Mouse (Mus musculus): Measurements from ENCODE around the gene Ugt1a1. TPM values are rescaled to one million over a fixed set of nuclear protein-coding genes. Genes with fewer than 3 reads are reported as not detected.

Ugt1a1 gene
- polyA plus RNA-seq, 1 experiment from 2014 or later: 0.21 TPM

DNA sequence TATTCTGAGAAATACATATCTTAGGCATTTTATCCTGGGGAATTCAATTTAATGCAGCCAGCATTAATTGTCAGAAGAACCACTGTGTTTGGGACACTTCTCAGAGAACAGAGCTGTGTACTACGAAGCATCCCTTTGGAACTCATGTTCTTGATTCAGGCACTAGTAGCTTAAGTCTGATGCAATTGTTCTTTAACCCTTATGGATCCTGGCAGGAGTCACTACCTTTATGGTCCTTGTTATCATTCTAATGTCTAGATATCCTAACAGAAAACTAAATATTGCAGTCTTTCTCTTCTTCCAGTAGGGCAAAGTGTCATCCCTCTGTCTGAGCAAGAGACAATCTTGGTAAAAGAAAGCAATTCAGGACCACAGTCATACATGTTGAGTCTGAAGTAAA is 1.3 kb downstream of the Ugt1a1 start:
- Histone ChIP-seq H3K9ac (replicated peaks; ENCODE audit: low read depth) (no peak overlapping the region), H3K4me2 (replicated peaks; ENCODE audit: low read depth, low read length) (no peak overlapping the region), H3K4me3 (ENCODE audit: low read depth, low read length) (no peak overlapping the region), H3K4me1 (ENCODE audit: insufficient read depth, low read depth, low read length) (no peaks in the 10 kb centered on the region), H3K9me3 (ENCODE audit: low read length) (peaks cover 54% of the 10 kb centered on the region), H3K27me3 (replicated peaks; ENCODE audit: insufficient read depth, low read length) (no peaks in the 10 kb centered on the region), H3K27ac (ENCODE audit: low read length) (no peak overlapping the region), H3K36me3 (ENCODE audit: insufficient read depth, low read length) (no peaks in the 10 kb centered on the region)
- WGBS: 72% methylated on average over 1 of the region's 1 CpGs
- no peak for TF ChIP-seq EP300 (IDR thresholded peaks at IDR 0.05)
- DNase-seq (ENCODE audit: low spot score) (peak; percentile 15), ATAC-seq (no peak; the same call in 1 of the 2 replicates)

GRCm38 (mm10) chr1:88213766-88214461 is 2.2 kb downstream of the Ugt1a1 start:
- H3K9me3 ChIP-seq (ENCODE audit: low read length): peaks cover 54% of the 10 kb centered on the region
- ATAC-seq (peak; percentile 3; the same call in 1 of the 2 replicates), DNase-seq (ENCODE audit: low spot score) (no peak)
- no peaks in the 10 kb centered on the region for H3K27me3 ChIP-seq (replicated peaks; ENCODE audit: insufficient read depth, low read length)
- H3K27ac ChIP-seq (ENCODE audit: low read length): no peak overlapping the region
- no peak overlapping the region for H3K4me2 ChIP-seq (replicated peaks; ENCODE audit: low read depth, low read length)
- no peak for TF ChIP-seq CTCF (IDR thresholded peaks at IDR 0.05)
- TF ChIP-seq EP300 (IDR thresholded peaks at IDR 0.05): no peak
- H3K4me3 ChIP-seq (ENCODE audit: low read depth, low read length): no peak overlapping the region
- H3K9ac ChIP-seq (replicated peaks; ENCODE audit: low read depth): no peak overlapping the region
- no peaks in the 10 kb centered on the region for H3K36me3 ChIP-seq (ENCODE audit: insufficient read depth, low read length)
- no peaks in the 10 kb centered on the region for H3K4me1 ChIP-seq (ENCODE audit: insufficient read depth, low read depth, low read length)
- WGBS: 71% methylated on average over 2 of the region's 2 CpGs

GRCm38 (mm10) chr1:88214462-88214952 is 2.7 kb downstream of the Ugt1a1 start:
- H3K27me3 ChIP-seq (replicated peaks; ENCODE audit: insufficient read depth, low read length): no peaks in the 10 kb centered on the region
- H3K9ac ChIP-seq (replicated peaks; ENCODE audit: low read depth): no peak overlapping the region
- no peak for TF ChIP-seq EP300 (IDR thresholded peaks at IDR 0.05)
- no peak for TF ChIP-seq CTCF (IDR thresholded peaks at IDR 0.05)
- H3K36me3 ChIP-seq (ENCODE audit: insufficient read depth, low read length): no peaks in the 10 kb centered on the region
- H3K4me3 ChIP-seq (ENCODE audit: low read depth, low read length): no peak overlapping the region
- H3K4me1 ChIP-seq (ENCODE audit: insufficient read depth, low read depth, low read length): no peaks in the 10 kb centered on the region
- peaks cover 54% of the 10 kb centered on the region for H3K9me3 ChIP-seq (ENCODE audit: low read length)
- H3K4me2 ChIP-seq (replicated peaks; ENCODE audit: low read depth, low read length): no peak overlapping the region
- DNase-seq (ENCODE audit: low spot score) (peak; percentile 23), ATAC-seq (no peak)
- no peak overlapping the region for H3K27ac ChIP-seq (ENCODE audit: low read length)
- 72% methylated on average over 2 of the region's 2 CpGs for WGBS

- Histone ChIP-seq H3K4me2 (replicated peaks; ENCODE audit: low read depth, low read length) (no peak overlapping the region), H3K4me3 (ENCODE audit: low read depth, low read length) (no peak overlapping the region), H3K36me3 (ENCODE audit: insufficient read depth, low read length) (no peaks in the 10 kb centered on the region), H3K27me3 (replicated peaks; ENCODE audit: insufficient read depth, low read length) (no peaks in the 10 kb centered on the region), H3K27ac (ENCODE audit: low read length) (no peak overlapping the region), H3K4me1 (ENCODE audit: insufficient read depth, low read depth, low read length) (no peaks in the 10 kb centered on the region), H3K9ac (replicated peaks; ENCODE audit: low read depth) (no peak overlapping the region), H3K9me3 (ENCODE audit: low read length) (peaks cover 54% of the 10 kb centered on the region)
- no peak for ATAC-seq
- 61% methylated on average over 10 of the region's 10 CpGs for WGBS
- TF ChIP-seq EP300 (IDR thresholded peaks at IDR 0.05): no peak
- TF ChIP-seq CTCF (IDR thresholded peaks at IDR 0.05): no peak
- peak; percentile 16 for DNase-seq (ENCODE audit: low spot score)
Observed at GRCm38 (mm10) chr1:88215466-88216380, 4.0 kb downstream of the Ugt1a1 start.

DNA sequence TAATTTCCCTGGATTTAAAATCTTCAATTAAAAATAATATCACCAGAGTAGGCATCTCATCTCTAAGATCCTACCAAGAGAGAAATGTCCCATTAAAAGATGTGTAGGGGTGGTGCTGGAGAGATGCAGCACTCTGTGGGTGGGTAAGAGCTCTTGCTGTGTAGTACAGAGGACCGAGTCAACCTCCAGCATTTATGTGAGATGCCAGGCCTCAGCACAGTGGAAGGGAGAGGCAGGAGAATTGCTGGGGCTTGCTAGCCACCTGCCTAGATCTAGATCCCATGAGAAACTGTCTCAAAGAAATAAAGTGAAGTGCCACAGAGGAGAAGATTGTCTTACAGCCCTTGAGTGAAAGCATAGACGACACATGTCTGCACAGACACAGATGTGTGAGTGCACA is 4.8 kb downstream of the Ugt1a1 start:
- Histone ChIP-seq H3K4me3 (ENCODE audit: low read depth, low read length) (no peak overlapping the region), H3K9ac (replicated peaks; ENCODE audit: low read depth) (no peak overlapping the region), H3K4me1 (ENCODE audit: insufficient read depth, low read depth, low read length) (no peaks in the 10 kb centered on the region), H3K36me3 (ENCODE audit: insufficient read depth, low read length) (no peaks in the 10 kb centered on the region), H3K27me3 (replicated peaks; ENCODE audit: insufficient read depth, low read length) (no peaks in the 10 kb centered on the region), H3K9me3 (ENCODE audit: low read length) (peaks cover 53% of the 10 kb centered on the region), H3K27ac (ENCODE audit: low read length) (no peak overlapping the region), H3K4me2 (replicated peaks; ENCODE audit: low read depth, low read length) (no peak overlapping the region)
- TF ChIP-seq CTCF (IDR thresholded peaks at IDR 0.05): no peak
- no peak for TF ChIP-seq EP300 (IDR thresholded peaks at IDR 0.05)
- ATAC-seq: no peak
- peak; percentile 29 for DNase-seq (ENCODE audit: low spot score)
- WGBS: 50% methylated on average over 2 of the region's 2 CpGs

DNA sequence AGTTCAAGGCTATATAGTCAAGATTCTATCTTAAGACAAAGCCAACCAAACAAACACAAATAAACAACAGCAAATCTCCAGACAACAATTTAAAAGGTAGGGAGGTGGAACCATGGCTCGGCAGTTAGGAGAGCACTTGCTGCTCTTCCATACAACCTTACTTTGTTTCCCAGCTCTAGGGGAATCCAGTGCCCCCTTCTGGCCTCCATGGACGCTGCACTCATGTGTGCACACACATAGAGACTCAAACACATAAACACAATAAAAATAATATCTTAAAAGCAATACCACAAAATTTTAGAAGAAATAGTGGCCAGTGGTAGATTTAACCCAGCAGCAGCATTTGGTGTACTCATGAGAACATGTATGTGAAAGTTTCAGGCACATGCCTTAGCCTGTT is 5.4 kb downstream of the Ugt1a1 start:
- H3K36me3 ChIP-seq (ENCODE audit: insufficient read depth, low read length): no peaks in the 10 kb centered on the region
- DNase-seq (ENCODE audit: low spot score) (no peak), ATAC-seq (no peak)
- no peak overlapping the region for H3K4me2 ChIP-seq (replicated peaks; ENCODE audit: low read depth, low read length)
- no peaks in the 10 kb centered on the region for H3K4me1 ChIP-seq (ENCODE audit: insufficient read depth, low read depth, low read length)
- WGBS: 52% methylated on average over 2 of the region's 2 CpGs
- H3K9me3 ChIP-seq (ENCODE audit: low read length): peaks cover 47% of the 10 kb centered on the region
- TF ChIP-seq CTCF (IDR thresholded peaks at IDR 0.05) (peak; percentile 19; the same call in 1 of the 2 replicates), EP300 (IDR thresholded peaks at IDR 0.05) (no peak)
- no peak overlapping the region for H3K4me3 ChIP-seq (ENCODE audit: low read depth, low read length)
- no peak overlapping the region for H3K9ac ChIP-seq (replicated peaks; ENCODE audit: low read depth)
- no peak overlapping the region for H3K27ac ChIP-seq (ENCODE audit: low read length)
- H3K27me3 ChIP-seq (replicated peaks; ENCODE audit: insufficient read depth, low read length): no peaks in the 10 kb centered on the region

Measured in lung, postnatal 0 days (tissue).